Mouse (Mus musculus) limb, embryonic 14.5 days (tissue): ENCODE data around the gene Sema4b. TPM values are rescaled to one million over a fixed set of nuclear protein-coding genes. Genes with fewer than 3 reads are reported as not detected.

Experiments used
- ATAC-seq: fragments of 200-750 bp; cut with Nextera tagmentation; 2 replicates; pipeline ENCODE4 v1.8.0; 2017; ENCODE audit warnings: low read depth, moderate number of reproducible peaks, moderate TSS enrichment; ENCODE audit not compliant: low FRiP score
- DNase-seq: peaks from one replicate; pipeline ENCODE4 v3.0.0-alpha.2; 2015; ENCODE audit warnings: low spot score
- H3K27ac ChIP-seq: fragments of 300-500 bp; sonication (generic); replicated peaks from 2 replicates; pipeline ENCODE4 v1.5.1; 2014; ENCODE audit warnings: low read depth, mild to moderate bottlenecking, low read length, moderate library complexity, mixed read lengths
- H3K27me3 ChIP-seq: fragments of 300-500 bp; sonication (generic); 2 replicates; pipeline ENCODE4 v1.6.1; 2014; ENCODE audit warnings: low read length, mixed read lengths; ENCODE audit not compliant: control insufficient read depth, insufficient read depth
- H3K36me3 ChIP-seq: fragments of 300-500 bp; sonication (generic); 2 replicates; pipeline ENCODE4 v1.6.1; 2014; ENCODE audit warnings: mild to moderate bottlenecking, low read length, moderate library complexity, mixed read lengths; ENCODE audit not compliant: control insufficient read depth, insufficient read depth
- H3K4me1 ChIP-seq: fragments of 300-500 bp; sonication (generic); 2 replicates; pipeline ENCODE4 v1.6.1; 2014; ENCODE audit warnings: antibody characterized with exemption, low read length, mixed read lengths; ENCODE audit not compliant: control insufficient read depth, insufficient read depth
- H3K4me2 ChIP-seq: fragments of 300-500 bp; sonication (generic); replicated peaks from 2 replicates; pipeline ENCODE4 v1.6.1; 2014; ENCODE audit warnings: low read depth, mild to moderate bottlenecking, low read length, moderate library complexity; ENCODE audit not compliant: severe bottlenecking
- H3K4me3 ChIP-seq: fragments of 300-500 bp; sonication (generic); replicated peaks from 2 replicates; pipeline ENCODE4 v1.5.1; 2014; ENCODE audit warnings: low read length
- H3K9ac ChIP-seq: fragments of 300-500 bp; sonication (generic); 2 replicates; pipeline ENCODE4 v1.6.1; 2014; ENCODE audit warnings: mild to moderate bottlenecking, low read depth, low read length, moderate library complexity; ENCODE audit not compliant: severe bottlenecking
- H3K9me3 ChIP-seq: fragments of 300-500 bp; sonication (generic); 2 replicates; pipeline ENCODE4 v1.6.1; 2016; ENCODE audit warnings: low read length; ENCODE audit not compliant: control insufficient read depth
- POLR2A ChIP-seq: fragments of 200-500 bp; IDR thresholded peaks from 2 replicates; pipeline ENCODE4 v1.8.0; 2012; ENCODE audit warnings: inconsistent platforms, mild to moderate bottlenecking, moderate library complexity, borderline replicate concordance; ENCODE audit not compliant: insufficient read depth, insufficient read length; ENCODE audit errors: extremely low read depth
- WGBS: fragments of 180-500 bp; shearing (Covaris S2); extraction: QIAGEN DNeasy Blood & Tissue Kit; methylation state at CpG from one replicate; pipeline ENCODE4 v1.1.7; 2014; 5-methylcytosine and 5-hydroxymethylcytosine counted together
- polyA plus RNA-seq, 2 experiments: library from polyadenylated mRNA; depleted of rRNA in 1 of 2; stranded (reverse) in 1 of 2; unstranded in 1 of 2; fragments of >200 nt; fragmentation: Nextera tagmentation in 1 of 2; extraction: Ambion mirVana in 1 of 2; gene quantifications; 2 replicates each; pipeline versions ENCODE4 v1.2.1 to v1.2.3; 2012 to 2014

Gene Sema4b
- polyA plus RNA-seq, 2 experiments: 8.2 to 11.5 TPM

- no peaks in the 10 kb centered on the region for H3K4me1 ChIP-seq
- 92% methylated on average over 4 of the region's 4 CpGs for WGBS
- H3K9me3 ChIP-seq: peaks cover 3% of the 10 kb centered on the region; the same call in 1 of the 2 replicates
- peaks cover 10% of the 10 kb centered on the region; the same call in 1 of the 2 replicates for H3K36me3 ChIP-seq
- no peak overlapping the region for H3K9ac ChIP-seq
- no peak for TF ChIP-seq POLR2A
- no peak overlapping the region for H3K27ac ChIP-seq
- no peaks in the 10 kb centered on the region for H3K27me3 ChIP-seq
- H3K4me3 ChIP-seq: no peak overlapping the region
- ATAC-seq: no peak
- no peak for DNase-seq
- no peak overlapping the region for H3K4me2 ChIP-seq
Measured at GRCm38 (mm10) chr7:80244851-80245250, 58.2 kb downstream of the Sema4b start.

- H3K4me1 ChIP-seq: no peaks in the 10 kb centered on the region
- WGBS: under 1% methylated on average over 41 of the region's 48 CpGs
- H3K9ac ChIP-seq: peak within 1 kb of the TSS; percentile 54; the same call in 1 of the 2 replicates
- 0 out of 2 replicates have a peak, but pooled peaks have one; percentile 44 for TF ChIP-seq POLR2A
- H3K4me3 ChIP-seq: peak within 1 kb of the TSS; percentile 52
- peak; percentile 98 for DNase-seq
- peak; percentile 99 for ATAC-seq
- H3K36me3 ChIP-seq: no peaks in the 10 kb centered on the region
- peak within 1 kb of the TSS; percentile 63 for H3K4me2 ChIP-seq
- H3K27me3 ChIP-seq: no peaks in the 10 kb centered on the region
- 0 out of 2 replicates have a peak within 1 kb of the TSS, but pooled peaks have one; percentile 53 for H3K27ac ChIP-seq
- H3K9me3 ChIP-seq: peaks cover 3% of the 10 kb centered on the region; the same call in 1 of the 2 replicates
Measured at GRCm38 (mm10) chr7:80246148-80246721, 59.6 kb downstream of the Sema4b start, which contains the start of gene Ttll13. TSS of gene Ttll13 (plus strand) at chr7:80246376.

- ATAC-seq: no peak
- H3K27ac ChIP-seq: no peak overlapping the region
- no peak for DNase-seq
- TF ChIP-seq POLR2A: no peak
- 68% methylated on average over 7 of the region's 7 CpGs for WGBS
- H3K9ac ChIP-seq: no peak overlapping the region
- H3K36me3 ChIP-seq: no peaks in the 10 kb centered on the region
- H3K4me3 ChIP-seq: peak overlapping the region; percentile 52
- peaks cover 3% of the 10 kb centered on the region; the same call in 1 of the 2 replicates for H3K9me3 ChIP-seq
- H3K4me2 ChIP-seq: peak overlapping the region; percentile 63
- H3K4me1 ChIP-seq: no peaks in the 10 kb centered on the region
- H3K27me3 ChIP-seq: no peaks in the 10 kb centered on the region
Measured at GRCm38 (mm10) chr7:80246859-80247258, 60.2 kb downstream of the Sema4b start.

GRCm38 (mm10) chr7:80252437-80252836 is 65.8 kb downstream of the Sema4b start:
- Histone ChIP-seq H3K27ac (no peak overlapping the region), H3K36me3 (no peaks in the 10 kb centered on the region), H3K4me2 (no peak overlapping the region), H3K27me3 (no peaks in the 10 kb centered on the region), H3K9ac (no peak overlapping the region), H3K4me1 (no peaks in the 10 kb centered on the region), H3K4me3 (no peak overlapping the region), H3K9me3 (no peaks in the 10 kb centered on the region)
- ATAC-seq (no peak), DNase-seq (no peak)
- 79% methylated on average over 7 of the region's 7 CpGs for WGBS
- TF ChIP-seq POLR2A: no peak

- no peaks in the 10 kb centered on the region for H3K4me1 ChIP-seq
- no peak for DNase-seq
- ATAC-seq: no peak
Measured at GRCm38 (mm10) chr7:80252886-80253285, 66.2 kb downstream of the Sema4b start.

More at GRCm38 (mm10) chr7:80252886-80253285, 66.2 kb downstream of the Sema4b start:
- Histone ChIP-seq H3K9me3 (no peaks in the 10 kb centered on the region), H3K4me3 (no peak overlapping the region), H3K27ac (no peak overlapping the region), H3K36me3 (no peaks in the 10 kb centered on the region), H3K27me3 (no peaks in the 10 kb centered on the region), H3K4me2 (no peak overlapping the region), H3K9ac (no peak overlapping the region)
- WGBS: 83% methylated on average over 11 of the region's 11 CpGs
- no peak for TF ChIP-seq POLR2A
